ENCODE assay signal across 8 mouse cellular contexts in genomic region chr2:144086183-144086847, GRCm38 (mm10). TPM values are rescaled to one million over a fixed set of nuclear protein-coding genes. Genes with fewer than 3 reads are reported as not detected.
A peak's percentile ranks its signal among the peaks of the same experiment; 100 is the strongest.
DNase-seq lines count a peak whose midpoint lies in the region; ATAC-seq and TF ChIP-seq lines count a peak whose summit lies in the region.

No protein-coding gene starts in this region.

- peak; percentile 17 for DNase-seq in gastrocnemius, adult 18-20 months (ENCODE audit: low spot score)
- no peak for DNase-seq in gastrocnemius, postnatal 10 days
- peak; percentile 20 for DNase-seq in forelimb bud, embryonic 11.5 days (ENCODE audit: low read depth, low spot score)
- peak; percentile 13 for DNase-seq in hindbrain, postnatal 0 days (ENCODE audit: low spot score)
- peak; percentile 57 to 60 for DNase-seq in lung, adult 18-20 months
- peak; percentile 40 for DNase-seq in testis, postnatal 10 days (ENCODE audit: low spot score)
- no peak for DNase-seq in cerebellum, adult 2 months
- no peak for DNase-seq in spleen, postnatal 10 days (ENCODE audit: low spot score in 2 of 2)

- no peaks in the 10 kb centered on the region for H3K9me3 ChIP-seq in hindbrain, postnatal 0 days (ENCODE audit: low read length)

- no peaks in the 10 kb centered on the region for H3K27me3 ChIP-seq in hindbrain, postnatal 0 days (ENCODE audit: insufficient read depth, low read length)
- no peaks in the 10 kb centered on the region for H3K27me3 ChIP-seq in cerebellum, adult 2 months (ENCODE audit: control insufficient read depth, insufficient read depth, low read length)

- no peaks in the 10 kb centered on the region for H3K36me3 ChIP-seq in hindbrain, postnatal 0 days (ENCODE audit: insufficient read depth, low read length)

- no peak overlapping the region for H3K4me2 ChIP-seq in hindbrain, postnatal 0 days (ENCODE audit: low read depth, low read length)

- no peak for TF ChIP-seq CTCF in hindbrain, postnatal 0 days (IDR thresholded peaks at IDR 0.05; ENCODE audit: low read depth)
- TF ChIP-seq CTCF in cerebellum, adult 2 months (IDR thresholded peaks at IDR 0.05; ENCODE audit: borderline replicate concordance, insufficient read depth, low read depth, low read length): no peak

- no peak for TF ChIP-seq POLR2A in cerebellum, adult 2 months (IDR thresholded peaks at IDR 0.05; ENCODE audit: borderline replicate concordance, insufficient read depth, low read length)

- no peak for ATAC-seq in hindbrain, postnatal 0 days

- 0 out of 2 replicates have a peak, but pooled peaks cover 4% of the 10 kb centered on the region for H3K4me1 ChIP-seq in hindbrain, postnatal 0 days (ENCODE audit: insufficient read depth, low read length)
- no peaks in the 10 kb centered on the region for H3K4me1 ChIP-seq in cerebellum, adult 2 months (ENCODE audit: control insufficient read depth, insufficient read depth, low read length)

- peak overlapping the region; percentile 45 for H3K27ac ChIP-seq in hindbrain, postnatal 0 days
- no peak overlapping the region for H3K27ac ChIP-seq in cerebellum, adult 2 months (ENCODE audit: insufficient read depth, low read length)

- no peak overlapping the region for H3K4me3 ChIP-seq in hindbrain, postnatal 0 days (ENCODE audit: low read length)
- no peak overlapping the region for H3K4me3 ChIP-seq in cerebellum, adult 2 months (replicated peaks; ENCODE audit: insufficient read depth, low read depth, low read length)

- H3K9ac ChIP-seq in hindbrain, postnatal 0 days (replicated peaks; ENCODE audit: low read length): no peak overlapping the region

- 37% methylated on average over 18 of the region's 18 CpGs for WGBS in hindbrain, postnatal 0 days
- 42% methylated on average over 18 of the region's 18 CpGs for WGBS in cerebellum, adult 2 months

RNA-seq across cellular contexts. Expression of gene Banf2, which starts 53.5 kb away (rescaled TPM):
- not detected for total RNA-seq in gastrocnemius, adult 18-20 months (2021)
- total RNA-seq in gastrocnemius, postnatal 10 days (2021): not detected
- total RNA-seq in hindbrain, postnatal 0 days (2014; rRNA removed): not detected in 2 replicates
- not detected in 2 replicates for polyA plus RNA-seq in hindbrain, postnatal 0 days (2015; fragmentation: Nextera tagmentation; extraction: Ambion mirVana)
- polyA plus RNA-seq in cerebellum, adult 2 months (2012; rRNA removed): not detected in 2 replicates

Comparison
In these comparisons a context has a peak if more than half of its experiments do, and no peak if none do; other contexts are left out.
1. DNase-seq: peak in gastrocnemius, adult 18-20 months (single experiment), forelimb bud, embryonic 11.5 days (single experiment), hindbrain, postnatal 0 days (single experiment), lung, adult 18-20 months (2 of 2) and testis, postnatal 10 days (single experiment); none in gastrocnemius, postnatal 10 days (single experiment), cerebellum, adult 2 months (0 of 2) and spleen, postnatal 10 days (0 of 2).